Mouse (Mus musculus): ENCODE results near the gene Ppox.

Ppox gene

GRCm38 (mm10) chr1:171265971-171266744 lies 14.8 kb downstream of the Ppox start:
- DNase-seq (ENCODE audit: low read depth, low spot score): no peak

GRCm38 (mm10) chr1:171263666-171264461 lies 17.1 kb downstream of the Ppox start:
- DNase-seq (ENCODE audit: low read depth, low spot score): no peak

GRCm38 (mm10) chr1:171263185-171263611 lies 17.8 kb downstream of the Ppox start:
- DNase-seq (ENCODE audit: low read depth, low spot score): no peak

- no peak for DNase-seq (ENCODE audit: low read depth, low spot score)
Measured at GRCm38 (mm10) chr1:171262594-171263130, 18.3 kb downstream of the Ppox start.

GRCm38 (mm10) chr1:171260316-171260715 lies 20.7 kb downstream of the Ppox start:
- DNase-seq (ENCODE audit: low read depth, low spot score): no peak

- no peak for DNase-seq (ENCODE audit: low read depth, low spot score)
Measured at GRCm38 (mm10) chr1:171258921-171259320, 22.1 kb downstream of the Ppox start.

GRCm38 (mm10) chr1:171257781-171258180 lies 23.2 kb downstream of the Ppox start:
- DNase-seq (ENCODE audit: low read depth, low spot score): no peak

GRCm38 (mm10) chr1:171256937-171257548 lies 23.9 kb downstream of the Ppox start:
- DNase-seq (ENCODE audit: low read depth, low spot score): peak; percentile 60

- DNase-seq (ENCODE audit: low read depth, low spot score): no peak
Measured at GRCm38 (mm10) chr1:171256095-171256818, 24.7 kb downstream of the Ppox start.

GRCm38 (mm10) chr1:171252415-171252814 lies 28.6 kb downstream of the Ppox start:
- DNase-seq (ENCODE audit: low read depth, low spot score): no peak

- DNase-seq (ENCODE audit: low read depth, low spot score): no peak
Measured at GRCm38 (mm10) chr1:171251594-171252324, 29.2 kb downstream of the Ppox start.

GRCm38 (mm10) chr1:171250680-171251593 lies 30.0 kb downstream of the Ppox start, which contains the start of gene Ndufs2:
TSS of gene Ndufs2 (minus strand) at chr1:171251388.
- no peak for DNase-seq (ENCODE audit: low read depth, low spot score)

GRCm38 (mm10) chr1:171249913-171250600 lies 30.9 kb downstream of the Ppox start, which contains the start of gene Adamts4:
TSS of gene Adamts4 (plus strand) at chr1:171250421.
- DNase-seq (ENCODE audit: low read depth, low spot score): no peak

- no peak for DNase-seq (ENCODE audit: low read depth, low spot score)
Measured at GRCm38 (mm10) chr1:171248386-171249226, 32.4 kb downstream of the Ppox start.

- no peak for DNase-seq (ENCODE audit: low read depth, low spot score)
Measured at GRCm38 (mm10) chr1:171247916-171248315, 33.1 kb downstream of the Ppox start.

- DNase-seq (ENCODE audit: low read depth, low spot score): no peak
Measured at GRCm38 (mm10) chr1:171247453-171247841, 33.5 kb downstream of the Ppox start.

- DNase-seq (ENCODE audit: low read depth, low spot score): peak; percentile 97
Measured at GRCm38 (mm10) chr1:171246709-171247452, 34.1 kb downstream of the Ppox start.

Data from c-Kit-negative CD71-positive TER-119-positive erythroid progenitor cells, embryonic 14.5 days (primary cell).